Mouse (Mus musculus) heart, adult 2 months (tissue): ENCODE measurements at regions not wholly inside any gene's neighbourhood (a gene's known extent, or its start where the extent isn't known, plus 50 kb on each side); places are given as distances from the start of the nearest gene placed in this dataset.

ENCODE experiments used
- DNase-seq, 2 experiments: peaks; one replicate each; pipeline ENCODE4 v3.0.0; 2021
- H3K27ac ChIP-seq: fragments of 200-600 bp; 2 replicates; pipeline ENCODE4 v1.8.1; 2022
- H3K27me3 ChIP-seq: fragments of 200-500 bp; 2 replicates; pipeline ENCODE4 v1.6.1; 2012; ENCODE audit warnings: mild to moderate bottlenecking, low read length, inconsistent platforms, mixed read lengths; ENCODE audit not compliant: control insufficient read depth, insufficient read depth
- H3K36me3 ChIP-seq: fragments of 200-500 bp; 2 replicates; pipeline ENCODE4 v1.6.1; 2012; ENCODE audit warnings: low read length, inconsistent platforms; ENCODE audit not compliant: control insufficient read depth, insufficient read depth
- H3K4me1 ChIP-seq: fragments of 200-500 bp; 2 replicates; pipeline ENCODE4 v1.6.1; 2011; ENCODE audit warnings: low read length; ENCODE audit not compliant: control insufficient read depth, insufficient read depth
- H3K4me3 ChIP-seq: fragments of 200-600 bp; 2 replicates; pipeline ENCODE4 v1.8.1; 2022
- H3K79me2 ChIP-seq: fragments of 200-500 bp; replicated peaks from 2 replicates; pipeline ENCODE4 v1.6.1; 2012; ENCODE audit warnings: mild to moderate bottlenecking, inconsistent platforms, low read length, moderate library complexity, mixed read lengths; ENCODE audit not compliant: control insufficient read depth, insufficient read depth
- H3K9ac ChIP-seq: fragments of 200-500 bp; 2 replicates; pipeline ENCODE4 v1.6.1; 2012; ENCODE audit warnings: low read depth, mild to moderate bottlenecking, control low read depth, inconsistent platforms, low read length, mixed read lengths
- CTCF ChIP-seq: fragments of 200-600 bp; IDR thresholded peaks from 2 replicates; pipeline ENCODE4 v1.8.1; 2022; ENCODE audit warnings: antibody characterized with exemption, mild to moderate bottlenecking, moderate library complexity
- EP300 ChIP-seq: fragments of 200-500 bp; IDR thresholded peaks from 2 replicates; pipeline ENCODE4 v1.6.1; 2011; ENCODE audit warnings: low read depth, low read length, control low read depth; ENCODE audit not compliant: insufficient read depth
- POLR2A ChIP-seq: fragments of 200-500 bp; IDR thresholded peaks from 2 replicates; pipeline ENCODE4 v1.6.1; 2011; ENCODE audit warnings: mild to moderate bottlenecking, low read depth, low read length, control low read depth; ENCODE audit not compliant: insufficient read depth
- WGBS: fragments of 180-500 bp; shearing (Covaris S2); methylation state at CpG from one replicate; pipeline ENCODE4 v1.1.7; 2018; 5-methylcytosine and 5-hydroxymethylcytosine counted together
- intact Hi-C: fragments of 180-260 bp; cut with DNase I; formaldehyde crosslinking; loops from one replicate; pipeline ENCODE4 v1.15.1; 2025

GRCm38 (mm10) chr15:31721019-31721418, 119.4 kb downstream of the Fam173b start:
- no peak for DNase-seq
- no peak overlapping the region for H3K27ac ChIP-seq
- H3K4me3 ChIP-seq = no peak overlapping the region
- H3K9ac ChIP-seq = no peak overlapping the region
- no peaks in the 10 kb centered on the region for H3K27me3 ChIP-seq
- no peak for TF ChIP-seq EP300
- no peak for TF ChIP-seq POLR2A
- TF ChIP-seq CTCF = no peak
- intact Hi-C loops = no loop called here
- H3K79me2 ChIP-seq = no peaks in the 10 kb centered on the region
- no peaks in the 10 kb centered on the region for H3K36me3 ChIP-seq
- no peaks in the 10 kb centered on the region for H3K4me1 ChIP-seq
- WGBS = 63% methylated on average over 1 of the region's 1 CpGs

GRCm38 (mm10) chr15:31722429-31722828, 120.8 kb downstream of the Fam173b start:
- Histone ChIP-seq H3K79me2 (no peaks in the 10 kb centered on the region), H3K27me3 (no peaks in the 10 kb centered on the region), H3K27ac (no peak overlapping the region), H3K4me1 (no peaks in the 10 kb centered on the region), H3K4me3 (no peak overlapping the region), H3K36me3 (no peaks in the 10 kb centered on the region), H3K9ac (no peak overlapping the region)
- TF ChIP-seq CTCF (no peak), EP300 (no peak), POLR2A (no peak)
- no peak for DNase-seq
- 68% methylated on average over 5 of the region's 5 CpGs for WGBS
- intact Hi-C loops = no loop called here

GRCm38 (mm10) chr15:31724252-31724651, 122.6 kb downstream of the Fam173b start:
- 65% methylated on average over 11 of the region's 11 CpGs for WGBS
- intact Hi-C loops = no loop called here

GRCm38 (mm10) chr15:31729133-31729532, 127.5 kb downstream of the Fam173b start:
- H3K27ac ChIP-seq = no peak overlapping the region
- no peaks in the 10 kb centered on the region for H3K36me3 ChIP-seq
- H3K27me3 ChIP-seq = no peaks in the 10 kb centered on the region
- no peak overlapping the region for H3K4me3 ChIP-seq
- no peak for TF ChIP-seq EP300
- no peak for TF ChIP-seq CTCF
- no peak for TF ChIP-seq POLR2A
- H3K4me1 ChIP-seq = no peaks in the 10 kb centered on the region
- intact Hi-C loops = no loop called here
- no peaks in the 10 kb centered on the region for H3K79me2 ChIP-seq
- no peak for DNase-seq
- no peak overlapping the region for H3K9ac ChIP-seq
- WGBS = 84% methylated on average over 9 of the region's 9 CpGs

More at GRCm38 (mm10) chr15:31724252-31724651, 122.6 kb downstream of the Fam173b start:
- Histone ChIP-seq H3K4me3 (no peak overlapping the region), H3K4me1 (no peaks in the 10 kb centered on the region), H3K27me3 (no peaks in the 10 kb centered on the region), H3K36me3 (no peaks in the 10 kb centered on the region), H3K27ac (no peak overlapping the region), H3K79me2 (no peaks in the 10 kb centered on the region), H3K9ac (no peak overlapping the region)
- DNase-seq = no peak
- no peak for TF ChIP-seq CTCF
- TF ChIP-seq EP300 = no peak
- no peak for TF ChIP-seq POLR2A

- intact Hi-C loops = no loop called here
- no peak for DNase-seq
These were observed 140.0 kb downstream of the Fam173b start for GRCm38 (mm10) chr15:31741686-31742085.

GRCm38 (mm10) chr15:31744570-31744969, 142.9 kb downstream of the Fam173b start:
- Histone ChIP-seq H3K36me3 (no peaks in the 10 kb centered on the region), H3K4me3 (no peak overlapping the region), H3K27ac (no peak overlapping the region), H3K4me1 (no peaks in the 10 kb centered on the region), H3K27me3 (no peaks in the 10 kb centered on the region), H3K9ac (no peak overlapping the region), H3K79me2 (no peaks in the 10 kb centered on the region)
- TF ChIP-seq POLR2A = no peak
- no peak for TF ChIP-seq EP300
- no peak for TF ChIP-seq CTCF
- intact Hi-C loops = no loop called here
- WGBS = 71% methylated on average over 2 of the region's 2 CpGs
- DNase-seq = no peak

More at GRCm38 (mm10) chr15:31741686-31742085, 140.0 kb downstream of the Fam173b start:
- no peak overlapping the region for H3K4me3 ChIP-seq
- H3K79me2 ChIP-seq = no peaks in the 10 kb centered on the region
- H3K9ac ChIP-seq = no peak overlapping the region
- no peaks in the 10 kb centered on the region for H3K4me1 ChIP-seq
- WGBS = 63% methylated on average over 4 of the region's 4 CpGs
- H3K27ac ChIP-seq = no peak overlapping the region
- H3K36me3 ChIP-seq = no peaks in the 10 kb centered on the region
- TF ChIP-seq POLR2A (no peak), EP300 (no peak), CTCF (no peak)
- no peaks in the 10 kb centered on the region for H3K27me3 ChIP-seq
